ENCODE assay signal across 11 mouse cellular contexts in genomic region chr11:97626850-97627249, GRCm38 (mm10). TPM values are rescaled to one million over a fixed set of nuclear protein-coding genes. Genes with fewer than 3 reads are reported as not detected.
DNase-seq lines count a peak whose midpoint lies in the region; ATAC-seq and TF ChIP-seq lines count a peak whose summit lies in the region.
"Had no signal": no experiment of that assay in that cellular context is flagged by ENCODE, and none has a peak within 500 bp of the region (broad histone marks: within the 10 kb centered on the region; RNA-seq: fewer than 3 reads in every experiment).

No protein-coding gene starts in this region.

- no peak overlapping the region for H3K27ac ChIP-seq in heart, embryonic 11.5 days (ENCODE audit: low read depth, low read length)
- H3K27ac ChIP-seq in limb, embryonic 10.5 days: 0 out of 2 replicates have a peak overlapping the region, but pooled peaks have one; percentile 15

- H3K4me2 ChIP-seq in heart, embryonic 11.5 days: 0 out of 2 replicates have a peak overlapping the region, but pooled peaks have one; percentile 11

- peaks cover 9% of the 10 kb centered on the region; the same call in 1 of the 2 replicates for H3K4me1 ChIP-seq in heart, embryonic 11.5 days (ENCODE audit: control insufficient read depth, insufficient read depth, low read length)
- peaks cover 56% of the 10 kb centered on the region for H3K4me1 ChIP-seq in limb, embryonic 10.5 days

- H3K9me3 ChIP-seq in heart, embryonic 11.5 days (replicated peaks; ENCODE audit: control insufficient read depth, low read length): no peaks in the 10 kb centered on the region
- H3K9me3 ChIP-seq in limb, embryonic 10.5 days (replicated peaks): no peaks in the 10 kb centered on the region

- TF ChIP-seq CTCF in C2C12 (IDR thresholded peaks at IDR 0.05; ENCODE audit: control insufficient read depth, insufficient read depth, insufficient read length): no peak

- H3K79me2 ChIP-seq in C2C12 (ENCODE audit: control insufficient read depth, insufficient read depth): no peaks in the 10 kb centered on the region

- no peak for ATAC-seq in heart, embryonic 11.5 days (replicated peaks; ENCODE audit: insufficient number of reproducible peaks, low FRiP score, low TSS enrichment)
- no peak for ATAC-seq in erythroid progenitor cell, adult 5-6 weeks (replicated peaks; ENCODE audit: low FRiP score, poor library complexity, severe bottlenecking)

- no peaks in the 10 kb centered on the region for H3K36me3 ChIP-seq in heart, embryonic 11.5 days (ENCODE audit: control insufficient read depth, insufficient read depth, low read length)
- H3K36me3 ChIP-seq in C2C12 (ENCODE audit: control insufficient read depth, insufficient read depth): no peaks in the 10 kb centered on the region
- no peaks in the 10 kb centered on the region for H3K36me3 ChIP-seq in limb, embryonic 10.5 days

- no peaks in the 10 kb centered on the region for H3K79me3 ChIP-seq in C2C12 (ENCODE audit: low read depth)

- DNase-seq in heart, adult 9 months (ENCODE audit: low spot score in 2 of 2): no peak
- peak; percentile 73 for DNase-seq in embryo, embryonic 9.5 days (ENCODE audit: extremely low spot score)
- DNase-seq in limb, embryonic 10.5 days (ENCODE audit: low spot score): peak; percentile 49
- DNase-seq in thymus, postnatal 36 days: no peak
- DNase-seq in cerebellum, postnatal 14 days: no peak
- DNase-seq: cerebellum, adult 18-20 months; heart, postnatal 4 days; layer of hippocampus, postnatal 36 days had no signal

- H3K9ac ChIP-seq in heart, embryonic 11.5 days (ENCODE audit: low read depth, low read length): no peak overlapping the region

- H3ac ChIP-seq in C2C12 (ENCODE audit: control insufficient read depth, insufficient read length, low read depth): no peak overlapping the region

- peaks cover 80% of the 10 kb centered on the region for H3K27me3 ChIP-seq in heart, embryonic 11.5 days (ENCODE audit: control insufficient read depth, insufficient read depth, low read length)
- peaks cover 4% of the 10 kb centered on the region for H3K27me3 ChIP-seq in C2C12 (ENCODE audit: control insufficient read depth, insufficient read depth, insufficient read length)
- H3K27me3 ChIP-seq in limb, embryonic 10.5 days (ENCODE audit: low read depth, poor library complexity, severe bottlenecking): peaks cover 75% of the 10 kb centered on the region

- 5% methylated on average over 10 of the region's 10 CpGs for WGBS in heart, embryonic 11.5 days (ENCODE audit: insufficient replicate concordance)
- 1% methylated on average over 10 of the region's 10 CpGs for WGBS in limb, embryonic 10.5 days

- H3K4me3 ChIP-seq in heart, embryonic 11.5 days (ENCODE audit: low read depth, low read length): no peak overlapping the region
- H3K4me3 ChIP-seq in C2C12 (ENCODE audit: insufficient read depth, poor library complexity, severe bottlenecking): no peak overlapping the region
- H3K4me3 ChIP-seq in limb, embryonic 10.5 days: peak overlapping the region; percentile 80

TF ChIP-seq in C2C12, 6 proteins besides CTCF, POLR2A, EP300 and RAD21:
- TF ChIP-seq MAX (IDR thresholded peaks at IDR 0.05) (peak; percentile 29), MYOG (IDR thresholded peaks at IDR 0.05; ENCODE audit: control insufficient read depth, extremely low read depth, insufficient read length) (no peak)

RNA-seq across cellular contexts. Expression of gene Epop, which starts 2.7 kb away (rescaled TPM):
- 1.4 and 1.5 TPM in 2 replicates for polyA plus RNA-seq in heart, embryonic 11.5 days (2014; fragmentation: Nextera tagmentation; extraction: Ambion mirVana)
- 15.9 TPM for polyA plus RNA-seq in C2C12 (2012; fragmentation: generic; extraction: Trizol)
- 16.1 and 23.8 TPM in 2 replicates for polyA plus RNA-seq in limb, embryonic 10.5 days (2016; fragmentation: Nextera tagmentation; extraction: Ambion mirVana)
- total RNA-seq in erythroid progenitor cell, adult 5-6 weeks (2015; ENCODE audit: low replicate concordance): 1.4 TPM in 1 of 2 replicates, not detected in the other
- total RNA-seq in erythroid progenitor cell, adult 5-6 weeks (2017; ENCODE audit: low replicate concordance): not detected in 2 replicates

RNA-seq across cellular contexts. Expression of gene Mllt6, which starts 36.4 kb away (rescaled TPM):
- polyA plus RNA-seq in heart, embryonic 11.5 days (2014; fragmentation: Nextera tagmentation; extraction: Ambion mirVana): 2.9 and 3.3 TPM in 2 replicates
- 12.5 TPM for polyA plus RNA-seq in C2C12 (2012; fragmentation: generic; extraction: Trizol)
- polyA plus RNA-seq in limb, embryonic 10.5 days (2016; fragmentation: Nextera tagmentation; extraction: Ambion mirVana): 2.5 TPM in 2 replicates
- 2.1 and 9.7 TPM in 2 replicates for total RNA-seq in erythroid progenitor cell, adult 5-6 weeks (2015; ENCODE audit: low replicate concordance)
- 1.3 and 3.9 TPM in 2 replicates for total RNA-seq in erythroid progenitor cell, adult 5-6 weeks (2017; ENCODE audit: low replicate concordance)

RNA-seq across cellular contexts. Expression of gene Srcin1, which starts 50.9 kb away (rescaled TPM):
- 0.06 and 0.23 TPM in 2 replicates for polyA plus RNA-seq in heart, embryonic 11.5 days (2014; fragmentation: Nextera tagmentation; extraction: Ambion mirVana)
- polyA plus RNA-seq in C2C12 (2012; fragmentation: generic; extraction: Trizol): 0.01 TPM
- 0.24 and 0.25 TPM in 2 replicates for polyA plus RNA-seq in limb, embryonic 10.5 days (2016; fragmentation: Nextera tagmentation; extraction: Ambion mirVana)
- total RNA-seq in erythroid progenitor cell, adult 5-6 weeks (2015; ENCODE audit: low replicate concordance): not detected in 2 replicates
- not detected in 2 replicates for total RNA-seq in erythroid progenitor cell, adult 5-6 weeks (2017; ENCODE audit: low replicate concordance)

RNA-seq across cellular contexts. Expression of gene Cisd3, which starts 58.8 kb away (rescaled TPM):
- 45.8 and 52.3 TPM in 2 replicates for polyA plus RNA-seq in heart, embryonic 11.5 days (2014; fragmentation: Nextera tagmentation; extraction: Ambion mirVana)
- polyA plus RNA-seq in C2C12 (2012; fragmentation: generic; extraction: Trizol): 110 TPM
- polyA plus RNA-seq in limb, embryonic 10.5 days (2016; fragmentation: Nextera tagmentation; extraction: Ambion mirVana): 9.4 and 15.3 TPM in 2 replicates
- 6.3 TPM in 1 of 2 replicates, not detected in the other for total RNA-seq in erythroid progenitor cell, adult 5-6 weeks (2015; ENCODE audit: low replicate concordance)
- not detected in 2 replicates for total RNA-seq in erythroid progenitor cell, adult 5-6 weeks (2017; ENCODE audit: low replicate concordance)

Comparison
In these comparisons a context has a peak if more than half of its experiments do, and no peak if none do; other contexts are left out.
1. DNase-seq: peak in embryo, embryonic 9.5 days (single experiment) and limb, embryonic 10.5 days (single experiment); none in heart, adult 9 months (0 of 2), thymus, postnatal 36 days (0 of 2) and cerebellum, postnatal 14 days (0 of 2).